Mouse (Mus musculus) liver, embryonic 12.5 days (tissue): Measurements from ENCODE around the gene Slc12a1. TPM values are rescaled to one million over a fixed set of nuclear protein-coding genes. Genes with fewer than 3 reads are reported as not detected.

Source experiments
- ATAC-seq: fragments of 200-750 bp; cut with Nextera tagmentation; 2 replicates; pipeline ENCODE4 v1.8.0; 2017; ENCODE audit warnings: moderate number of reproducible peaks, mild to moderate bottlenecking, moderate library complexity
- H3K27ac ChIP-seq: fragments of 300-500 bp; sonication (generic); 2 replicates; pipeline ENCODE4 v1.5.1; 2016; ENCODE audit warnings: mild to moderate bottlenecking
- H3K27me3 ChIP-seq: fragments of 300-500 bp; sonication (generic); replicated peaks from 2 replicates; pipeline ENCODE4 v1.6.1; 2016; ENCODE audit warnings: mild to moderate bottlenecking, moderate library complexity
- H3K36me3 ChIP-seq: fragments of 300-500 bp; sonication (generic); 2 replicates; pipeline ENCODE4 v1.6.1; 2016; ENCODE audit warnings: mild to moderate bottlenecking, moderate library complexity
- H3K4me1 ChIP-seq: fragments of 300-500 bp; sonication (generic); 2 replicates; pipeline ENCODE4 v1.6.1; 2016
- H3K4me2 ChIP-seq: fragments of 300-500 bp; sonication (generic); 2 replicates; pipeline ENCODE4 v1.6.1; 2016; ENCODE audit warnings: mild to moderate bottlenecking, moderate library complexity
- H3K4me3 ChIP-seq: fragments of 300-500 bp; sonication (generic); 2 replicates; pipeline ENCODE4 v1.5.1; 2016; ENCODE audit warnings: mild to moderate bottlenecking, moderate library complexity
- H3K9ac ChIP-seq: fragments of 300-500 bp; sonication (generic); 2 replicates; pipeline ENCODE4 v1.6.1; 2016; ENCODE audit warnings: mild to moderate bottlenecking, moderate library complexity
- H3K9me3 ChIP-seq: fragments of 300-500 bp; sonication (generic); replicated peaks from 2 replicates; pipeline ENCODE4 v1.6.1; 2016; ENCODE audit warnings: mild to moderate bottlenecking, moderate library complexity
- WGBS: fragments of 180-500 bp; shearing (Covaris S2); methylation state at CpG from one replicate; pipeline ENCODE4 v1.1.7; 2016; ENCODE audit not compliant: insufficient replicate concordance; 5-methylcytosine and 5-hydroxymethylcytosine counted together
- polyA plus RNA-seq: library from polyadenylated mRNA; unstranded; fragments of >200 nt; fragmentation: Nextera tagmentation; extraction: Ambion mirVana; gene quantifications from 2 replicates; pipeline ENCODE4 v1.2.1, GENCODE M21; 2016

Gene Slc12a1
- polyA plus RNA-seq, 1 experiment from 2014 or later: not detected

DNA sequence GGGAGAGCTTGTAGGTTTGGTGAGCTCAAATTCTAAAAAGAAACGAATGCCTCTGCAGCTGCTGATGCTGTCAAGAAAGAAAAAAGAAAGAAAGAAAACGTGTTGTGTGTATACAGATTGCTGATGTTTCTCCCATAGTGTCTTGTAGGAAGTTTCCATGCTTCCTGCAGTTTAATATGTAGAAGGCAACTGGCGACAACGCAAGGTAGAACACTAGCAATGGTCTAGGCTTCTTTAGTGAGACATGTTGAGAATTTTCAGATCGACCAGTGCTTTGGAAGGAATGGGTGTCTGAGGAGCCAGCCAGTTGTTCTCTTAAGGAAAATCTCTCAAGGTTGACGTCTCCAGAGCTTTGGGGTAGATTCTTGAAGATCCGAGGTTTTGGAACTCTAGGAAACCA is 15.5 kb upstream of the Slc12a1 start:
- Histone ChIP-seq H3K9me3 (no peaks in the 10 kb centered on the region), H3K27me3 (peaks cover 14% of the 10 kb centered on the region), H3K36me3 (no peaks in the 10 kb centered on the region), H3K27ac (no peak overlapping the region), H3K4me2 (peak overlapping the region; percentile 51; the same call in 1 of the 2 replicates), H3K9ac (no peak overlapping the region), H3K4me1 (peaks cover 6% of the 10 kb centered on the region; the same call in 1 of the 2 replicates), H3K4me3 (no peak overlapping the region)
- ATAC-seq: no peak
- 20% methylated on average over 7 of the region's 7 CpGs for WGBS

DNA sequence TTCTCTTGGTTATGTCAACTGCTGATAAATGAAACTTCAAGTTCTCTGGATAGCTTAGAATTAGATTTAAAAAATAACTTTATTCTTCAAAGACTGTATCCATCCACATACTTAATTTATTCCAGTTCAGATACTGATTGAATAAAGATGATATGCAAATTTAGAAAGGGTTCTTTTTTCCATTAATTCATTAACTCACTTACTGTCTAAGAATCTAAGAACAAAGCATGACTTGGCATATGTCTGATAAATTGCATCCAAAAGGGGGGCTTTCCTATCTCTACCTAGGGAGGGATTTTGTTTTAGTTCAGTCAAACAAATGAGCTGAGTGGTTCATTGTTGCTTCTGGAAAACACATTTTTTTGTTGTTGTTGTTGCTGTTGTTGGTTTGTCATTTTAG is 10.0 kb upstream of the Slc12a1 start:
- H3K4me3 ChIP-seq: no peak overlapping the region
- ATAC-seq: no peak

DNA sequence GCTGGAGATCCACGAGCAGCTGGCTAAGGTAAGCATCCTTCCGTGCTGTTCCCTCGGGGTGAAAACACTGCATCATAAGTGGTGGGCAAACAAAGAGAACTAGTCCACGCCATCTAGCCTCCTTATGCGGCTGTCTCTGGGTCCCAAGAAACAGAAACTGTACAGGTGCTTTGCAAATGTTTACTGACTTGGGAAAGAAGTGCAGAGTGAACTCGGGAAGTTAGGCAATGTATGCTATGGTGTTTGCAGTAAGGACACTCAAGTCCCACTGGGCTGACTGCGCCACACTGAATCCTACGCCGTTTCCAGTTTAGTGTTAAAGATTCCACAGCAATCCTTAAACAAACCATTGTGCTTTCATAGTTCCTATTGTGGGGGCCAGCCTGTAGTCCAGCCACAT is 2.0 kb downstream of the Slc12a1 start:
- Histone ChIP-seq H3K36me3 (no peaks in the 10 kb centered on the region), H3K9ac (no peak overlapping the region), H3K27me3 (no peaks in the 10 kb centered on the region), H3K4me2 (no peak overlapping the region), H3K4me3 (no peak overlapping the region), H3K4me1 (no peaks in the 10 kb centered on the region), H3K27ac (no peak overlapping the region), H3K9me3 (no peaks in the 10 kb centered on the region)
- ATAC-seq: no peak
- WGBS: 73% methylated on average over 9 of the region's 9 CpGs

More for the DNA sequence above, 10.0 kb upstream of the Slc12a1 start:
- no peaks in the 10 kb centered on the region for H3K27me3 ChIP-seq
- no peak overlapping the region for H3K27ac ChIP-seq
- H3K9me3 ChIP-seq: no peaks in the 10 kb centered on the region
- no peak overlapping the region for H3K4me2 ChIP-seq
- no peak overlapping the region for H3K9ac ChIP-seq
- H3K4me1 ChIP-seq: no peaks in the 10 kb centered on the region
- H3K36me3 ChIP-seq: no peaks in the 10 kb centered on the region

DNA sequence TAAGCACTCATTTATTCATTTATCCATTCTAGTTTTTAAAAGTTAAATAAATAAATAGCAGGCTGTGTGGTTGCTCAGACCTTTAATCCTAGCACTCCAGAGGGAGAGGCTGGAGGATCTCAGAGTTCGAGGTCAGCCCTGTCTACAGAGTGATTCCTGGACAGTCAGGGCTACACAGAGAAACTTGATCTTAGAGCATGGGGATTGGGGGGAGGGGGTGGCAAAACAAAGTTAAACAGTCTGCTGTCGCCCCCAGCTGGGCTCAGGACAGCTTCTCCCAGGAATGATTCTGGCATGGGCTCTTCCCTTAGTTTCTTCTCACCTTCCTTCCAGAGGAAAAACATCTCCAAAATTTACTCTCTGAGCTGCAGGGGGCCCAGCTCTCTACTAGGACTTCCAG is 3.2 kb downstream of the Slc12a1 start:
- no peaks in the 10 kb centered on the region for H3K4me1 ChIP-seq
- H3K36me3 ChIP-seq: no peaks in the 10 kb centered on the region
- no peaks in the 10 kb centered on the region for H3K27me3 ChIP-seq
- H3K27ac ChIP-seq: no peak overlapping the region
- 7% methylated on average over 2 of the region's 2 CpGs for WGBS
- no peak for ATAC-seq
- H3K9ac ChIP-seq: no peak overlapping the region
- no peak overlapping the region for H3K4me3 ChIP-seq
- H3K9me3 ChIP-seq: no peaks in the 10 kb centered on the region
- H3K4me2 ChIP-seq: no peak overlapping the region

DNA sequence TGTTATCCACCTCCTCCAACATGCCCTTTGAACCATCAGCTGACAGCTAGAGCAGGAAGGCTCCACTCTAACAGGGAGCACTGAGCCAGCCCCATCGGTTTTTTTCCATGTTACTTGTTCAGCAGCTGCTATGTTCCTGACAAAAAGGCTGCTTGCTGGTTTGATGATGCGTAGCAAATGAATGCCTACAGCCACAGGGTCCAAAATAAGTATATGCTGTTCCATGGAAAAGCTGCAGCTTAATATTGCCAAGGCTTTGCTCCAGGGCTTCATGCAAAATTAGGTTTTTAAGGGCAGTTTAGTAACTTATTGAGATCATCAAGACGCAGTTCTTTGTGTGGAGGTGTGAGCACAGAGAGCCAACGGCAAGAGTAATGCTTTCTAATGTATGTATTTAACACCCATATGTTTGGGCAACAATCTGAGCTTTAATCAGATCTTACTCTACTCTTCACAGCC is 9.7 kb downstream of the Slc12a1 start:
- WGBS: 65% methylated on average over 4 of the region's 4 CpGs
- Histone ChIP-seq H3K4me3 (no peak overlapping the region), H3K27me3 (no peaks in the 10 kb centered on the region), H3K36me3 (no peaks in the 10 kb centered on the region), H3K4me2 (no peak overlapping the region), H3K9me3 (no peaks in the 10 kb centered on the region), H3K9ac (no peak overlapping the region), H3K4me1 (no peaks in the 10 kb centered on the region), H3K27ac (no peak overlapping the region)
- ATAC-seq: no peak

DNA sequence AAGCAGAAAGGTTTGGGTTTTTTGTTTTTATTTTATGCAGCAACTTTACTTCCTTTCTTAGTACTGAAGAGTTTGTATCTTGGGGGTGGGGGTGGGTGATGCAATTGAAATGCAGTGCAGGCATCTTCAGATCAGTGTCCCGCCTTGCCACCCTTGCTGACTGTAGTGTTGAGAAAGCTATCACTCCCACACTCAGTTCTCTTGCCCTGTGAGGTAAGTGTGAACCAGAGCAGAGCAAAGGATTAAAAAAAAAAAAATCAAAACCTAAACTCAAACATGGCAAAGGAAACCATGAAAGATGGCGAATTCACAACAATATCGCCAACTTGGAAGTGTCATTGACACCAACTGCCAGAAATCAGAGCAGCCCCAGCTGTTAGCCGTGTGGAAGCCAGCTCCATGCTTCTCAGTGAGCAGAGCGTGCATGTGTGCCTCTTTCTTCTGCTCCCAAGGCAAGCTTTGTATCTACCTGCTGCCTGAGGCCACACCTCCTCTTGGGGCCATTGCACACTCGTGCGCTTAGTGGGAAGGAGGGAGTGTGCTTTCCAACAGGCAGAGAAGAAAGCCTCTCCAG is 26.0 kb downstream of the Slc12a1 start:
- Histone ChIP-seq H3K4me1 (no peaks in the 10 kb centered on the region), H3K9me3 (no peaks in the 10 kb centered on the region), H3K27ac (no peak overlapping the region), H3K27me3 (no peaks in the 10 kb centered on the region), H3K4me3 (no peak overlapping the region), H3K9ac (no peak overlapping the region), H3K36me3 (no peaks in the 10 kb centered on the region), H3K4me2 (no peak overlapping the region)
- 76% methylated on average over 7 of the region's 7 CpGs for WGBS
- ATAC-seq: no peak

DNA sequence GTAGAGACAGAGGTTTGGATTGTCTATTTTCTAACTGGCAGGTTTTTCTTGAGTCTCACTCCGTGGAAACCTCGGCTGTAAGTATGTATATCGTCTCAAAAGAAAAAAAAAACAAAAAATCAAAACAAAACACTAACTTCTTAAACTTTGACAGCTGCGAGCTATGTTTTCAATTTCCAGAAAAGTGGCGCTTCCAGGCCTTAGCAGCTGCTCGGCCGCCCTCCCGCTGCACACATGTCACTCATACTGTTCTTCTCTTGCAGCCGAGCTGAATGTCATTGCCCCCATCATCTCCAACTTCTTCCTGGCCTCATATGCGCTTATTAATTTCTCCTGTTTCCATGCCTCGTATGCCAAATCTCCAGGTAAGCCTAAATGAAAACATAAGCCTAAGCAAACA is 35.6 kb downstream of the Slc12a1 start:
- ATAC-seq: no peak
- no peaks in the 10 kb centered on the region for H3K4me1 ChIP-seq
- no peak overlapping the region for H3K9ac ChIP-seq
- 71% methylated on average over 11 of the region's 11 CpGs for WGBS
- H3K9me3 ChIP-seq: no peaks in the 10 kb centered on the region
- H3K4me3 ChIP-seq: no peak overlapping the region
- H3K27ac ChIP-seq: no peak overlapping the region
- no peak overlapping the region for H3K4me2 ChIP-seq
- H3K36me3 ChIP-seq: no peaks in the 10 kb centered on the region
- no peaks in the 10 kb centered on the region for H3K27me3 ChIP-seq

DNA sequence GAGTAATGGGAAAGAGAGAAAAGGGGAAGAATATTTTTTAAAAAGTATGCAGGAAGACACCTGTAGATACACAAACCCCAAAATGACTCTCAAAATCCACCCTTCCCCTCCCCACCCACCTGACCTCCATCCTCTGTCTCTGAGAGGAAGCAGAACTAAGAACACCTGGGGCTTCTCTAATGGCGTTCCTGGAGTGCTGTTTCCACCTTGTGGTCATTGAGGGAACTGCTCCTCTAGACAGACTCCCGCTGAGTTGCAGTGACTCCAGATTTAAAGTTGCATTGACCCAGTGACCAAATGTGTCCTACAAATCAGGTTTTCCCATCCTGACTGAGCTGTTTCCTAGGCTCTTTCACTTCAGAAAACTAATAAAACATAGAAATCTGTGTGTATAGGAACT is 36.9 kb downstream of the Slc12a1 start:
- WGBS: 2% methylated on average over 2 of the region's 2 CpGs
- no peaks in the 10 kb centered on the region for H3K27me3 ChIP-seq
- ATAC-seq: no peak

DNA sequence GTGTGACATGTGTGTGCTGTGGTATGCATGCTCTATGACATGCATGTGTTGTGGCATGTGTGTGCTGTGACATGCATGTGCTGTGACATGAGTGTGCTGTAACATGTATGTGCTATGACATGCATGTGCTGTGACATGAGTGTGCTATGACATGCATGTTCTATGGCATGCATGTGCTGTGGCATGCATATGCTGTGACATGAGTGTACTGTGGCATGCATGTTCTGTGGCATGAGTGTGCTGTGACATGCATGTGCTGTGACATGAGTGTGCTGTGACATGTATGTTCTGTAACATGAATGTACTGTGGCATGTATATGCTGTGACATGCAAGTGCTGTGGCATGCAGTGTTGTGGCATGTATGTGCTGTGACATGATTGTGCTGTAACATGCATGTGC is 40.6 kb downstream of the Slc12a1 start:
- Histone ChIP-seq H3K36me3 (no peaks in the 10 kb centered on the region), H3K4me3 (no peak overlapping the region), H3K4me1 (no peaks in the 10 kb centered on the region), H3K9ac (no peak overlapping the region), H3K9me3 (no peaks in the 10 kb centered on the region), H3K27me3 (no peaks in the 10 kb centered on the region), H3K4me2 (no peak overlapping the region), H3K27ac (no peak overlapping the region)
- ATAC-seq: no peak

More for the DNA sequence above, 36.9 kb downstream of the Slc12a1 start:
- no peaks in the 10 kb centered on the region for H3K9me3 ChIP-seq
- no peak overlapping the region for H3K4me3 ChIP-seq
- H3K36me3 ChIP-seq: no peaks in the 10 kb centered on the region
- H3K9ac ChIP-seq: no peak overlapping the region
- H3K4me2 ChIP-seq: no peak overlapping the region
- H3K4me1 ChIP-seq: no peaks in the 10 kb centered on the region
- no peak overlapping the region for H3K27ac ChIP-seq

DNA sequence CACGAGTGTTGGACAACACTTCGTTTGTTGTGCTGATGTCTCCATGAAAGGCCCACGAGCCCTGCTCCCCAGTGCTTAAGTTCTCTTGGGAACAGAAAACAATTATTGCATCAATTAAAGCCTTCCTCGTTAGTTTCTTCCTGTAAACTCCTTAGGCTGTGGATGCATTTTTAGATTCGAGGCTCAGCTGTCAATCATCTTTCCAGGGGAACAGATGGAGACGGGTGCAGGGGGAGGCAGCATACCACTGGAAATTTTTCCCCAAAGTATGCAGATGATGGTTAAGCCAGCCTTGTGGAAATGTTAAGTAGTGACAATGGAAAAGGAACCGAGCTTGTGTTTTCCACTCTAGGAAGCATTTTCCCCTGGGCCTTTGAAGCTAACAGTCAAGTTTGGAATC is 44.5 kb downstream of the Slc12a1 start:
- H3K9me3 ChIP-seq: no peaks in the 10 kb centered on the region
- no peak overlapping the region for H3K4me2 ChIP-seq
- H3K27me3 ChIP-seq: no peaks in the 10 kb centered on the region
- no peak overlapping the region for H3K9ac ChIP-seq
- no peak overlapping the region for H3K27ac ChIP-seq
- no peak overlapping the region for H3K4me3 ChIP-seq
- no peak for ATAC-seq
- H3K36me3 ChIP-seq: no peaks in the 10 kb centered on the region
- H3K4me1 ChIP-seq: no peaks in the 10 kb centered on the region
- WGBS: 60% methylated on average over 7 of the region's 7 CpGs

DNA sequence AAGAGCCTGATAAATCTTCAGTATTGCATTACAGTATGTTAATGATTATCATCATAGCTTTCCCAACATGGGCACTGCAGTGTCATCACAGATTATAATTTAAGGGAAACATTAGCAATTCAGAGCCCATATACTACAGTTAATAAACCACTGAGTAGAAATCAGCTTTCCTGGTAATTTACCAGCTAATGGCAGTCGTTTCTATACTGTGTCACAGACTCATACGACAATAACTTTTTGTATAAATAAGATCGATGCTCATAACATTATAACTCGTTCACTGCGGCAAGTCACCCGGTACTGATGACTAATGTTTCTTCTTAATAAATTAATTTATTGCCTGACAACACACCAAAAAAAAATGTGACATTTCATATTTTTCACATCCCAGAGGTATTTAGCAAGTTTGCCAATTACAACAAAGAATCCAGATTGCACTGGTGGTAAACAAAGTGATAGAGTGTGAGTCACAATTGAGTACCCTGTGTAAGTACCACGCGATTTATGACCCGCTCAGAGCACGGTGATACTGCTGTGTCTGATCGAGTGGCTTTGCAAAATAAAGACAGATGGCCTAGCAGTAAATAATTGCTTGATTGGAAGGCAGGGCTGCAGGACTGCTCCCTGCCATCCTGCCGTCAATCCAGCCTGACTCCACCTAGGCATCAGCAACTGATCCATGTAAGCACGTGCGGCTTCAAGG is 56.7 kb downstream of the Slc12a1 start:
- H3K4me3 ChIP-seq: no peak overlapping the region
- 77% methylated on average over 14 of the region's 14 CpGs for WGBS
- no peak for ATAC-seq
- H3K4me1 ChIP-seq: no peaks in the 10 kb centered on the region
- no peaks in the 10 kb centered on the region for H3K9me3 ChIP-seq
- no peaks in the 10 kb centered on the region for H3K36me3 ChIP-seq
- H3K27me3 ChIP-seq: no peaks in the 10 kb centered on the region
- H3K9ac ChIP-seq: no peak overlapping the region
- H3K27ac ChIP-seq: no peak overlapping the region
- no peak overlapping the region for H3K4me2 ChIP-seq

DNA sequence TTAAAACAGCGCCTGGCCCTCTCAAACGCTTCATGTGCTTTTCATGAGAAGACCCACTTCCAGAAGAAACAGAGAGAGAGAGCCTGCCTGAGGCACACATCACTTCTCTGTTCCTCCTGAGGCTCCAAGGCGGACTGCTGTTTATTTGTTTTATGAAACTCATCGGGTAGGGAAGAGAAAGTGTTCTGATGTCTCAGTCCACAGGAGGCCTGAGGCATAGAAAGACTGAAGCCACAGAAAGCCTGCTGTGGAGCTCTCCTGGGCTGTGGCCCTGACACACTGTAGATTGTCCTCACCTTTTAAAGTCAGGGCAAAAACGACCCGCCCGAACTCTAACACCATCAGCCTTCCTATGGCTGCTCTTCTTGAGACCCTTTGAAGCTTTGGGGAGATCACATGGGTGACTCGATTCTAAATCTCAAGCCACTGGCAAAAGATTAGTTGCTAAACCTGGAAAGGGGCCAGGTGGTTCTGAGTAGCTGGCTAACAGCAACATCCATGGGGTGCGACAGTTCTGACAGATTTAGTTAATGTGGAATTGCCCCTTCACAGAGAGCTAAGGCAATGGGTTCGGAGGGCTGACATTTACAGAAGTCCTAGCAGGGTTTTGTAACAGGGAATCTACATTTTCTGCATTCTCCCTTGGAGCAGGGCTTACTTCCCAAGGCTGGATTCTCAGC is 59.7 kb downstream of the Slc12a1 start:
- ATAC-seq: no peak
- H3K36me3 ChIP-seq: no peaks in the 10 kb centered on the region

More for the DNA sequence above, 59.7 kb downstream of the Slc12a1 start:
- no peaks in the 10 kb centered on the region for H3K9me3 ChIP-seq
- no peak overlapping the region for H3K4me2 ChIP-seq
- H3K27ac ChIP-seq: no peak overlapping the region
- H3K4me3 ChIP-seq: no peak overlapping the region
- WGBS: 62% methylated on average over 10 of the region's 10 CpGs
- no peak overlapping the region for H3K9ac ChIP-seq
- no peaks in the 10 kb centered on the region for H3K4me1 ChIP-seq
- H3K27me3 ChIP-seq: no peaks in the 10 kb centered on the region
